Mouse (Mus musculus): ENCODE results near the gene Ppfia1. TPM values are rescaled to one million over a fixed set of nuclear protein-coding genes. Genes with fewer than 3 reads are reported as not detected.

The Ppfia1 gene
- polyA plus RNA-seq, 1 experiment from 2014 or later: 45.5 TPM

DNA sequence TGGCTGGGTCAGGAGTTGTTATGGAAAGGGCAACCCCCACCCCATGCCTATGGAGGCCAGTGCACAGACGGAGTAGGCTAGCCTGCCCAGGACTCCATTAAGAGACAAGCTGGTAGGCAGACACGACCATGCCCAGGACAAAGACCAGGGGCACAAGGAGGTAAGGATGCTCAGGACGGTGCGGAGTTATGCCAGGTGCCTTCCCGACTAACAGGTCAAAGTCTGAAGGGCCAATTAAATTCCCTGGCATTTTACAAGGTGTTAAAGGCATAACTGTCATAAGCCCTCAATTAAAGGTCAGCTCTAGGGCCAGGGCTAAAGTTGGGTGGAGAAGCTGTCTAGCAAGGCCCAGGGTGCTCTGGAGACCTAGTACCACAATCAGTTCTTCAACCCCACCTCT, 84.8 kb downstream of the Ppfia1 start:
- peaks cover 40% of the 10 kb centered on the region for H3K36me3 ChIP-seq
- 80% methylated on average over 5 of the region's 5 CpGs for WGBS
- peak overlapping the region; percentile 83 for H3K4me3 ChIP-seq
- H3K27me3 ChIP-seq (ENCODE audit: low read depth, poor library complexity, severe bottlenecking): no peaks in the 10 kb centered on the region
- H3K4me1 ChIP-seq: peaks cover 25% of the 10 kb centered on the region
- no peaks in the 10 kb centered on the region for H3K9me3 ChIP-seq (replicated peaks)
- peak overlapping the region; percentile 89; the same call in 1 of the 2 replicates for H3K27ac ChIP-seq
- no peak for DNase-seq (ENCODE audit: low spot score)

GRCm38 (mm10) chr7:144462577-144462976, 91.0 kb downstream of the Ppfia1 start:
- Histone ChIP-seq H3K9me3 (replicated peaks) (no peaks in the 10 kb centered on the region), H3K27me3 (ENCODE audit: low read depth, poor library complexity, severe bottlenecking) (no peaks in the 10 kb centered on the region), H3K36me3 (peaks cover 92% of the 10 kb centered on the region), H3K4me1 (peaks cover 5% of the 10 kb centered on the region; the same call in 1 of the 2 replicates), H3K4me3 (no peak overlapping the region), H3K27ac (no peak overlapping the region)
- no peak for DNase-seq (ENCODE audit: low spot score)
- 90% methylated on average over 7 of the region's 7 CpGs for WGBS

DNA sequence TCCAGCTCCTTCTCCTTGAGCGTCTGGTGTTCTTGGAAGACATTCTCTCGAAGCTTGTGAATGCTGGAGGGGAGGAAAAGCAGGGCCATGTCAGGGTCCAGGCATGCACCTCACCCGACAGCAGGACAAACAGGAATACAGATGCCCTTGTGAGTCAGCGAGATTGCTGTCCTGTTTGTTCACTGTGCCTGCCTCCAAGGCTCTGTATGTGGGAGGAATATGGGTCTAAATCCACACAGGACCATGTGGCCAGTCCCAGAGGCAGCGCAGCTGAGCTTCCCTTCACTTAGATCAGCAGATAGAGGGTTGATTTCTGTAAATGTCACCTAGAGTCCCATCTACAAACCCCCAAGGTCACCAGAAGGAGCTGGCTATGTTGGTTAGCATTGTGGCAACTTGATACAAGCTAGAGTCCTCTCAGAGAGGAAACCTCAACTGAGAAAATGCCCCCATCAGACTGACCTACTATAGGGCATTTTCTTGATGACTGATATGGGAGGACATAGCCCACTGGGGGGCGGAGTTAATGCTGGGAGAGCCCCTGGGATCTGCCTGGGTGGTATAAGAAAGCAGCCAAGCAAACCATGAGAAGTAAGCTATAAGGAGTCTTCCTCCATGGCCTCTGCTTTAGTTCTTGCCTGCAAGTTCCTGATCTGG, 92.2 kb downstream of the Ppfia1 start:
- Histone ChIP-seq H3K4me3 (no peak overlapping the region), H3K27ac (no peak overlapping the region), H3K4me1 (peaks cover 17% of the 10 kb centered on the region), H3K9me3 (replicated peaks) (no peaks in the 10 kb centered on the region), H3K36me3 (peaks cover 99% of the 10 kb centered on the region), H3K27me3 (ENCODE audit: low read depth, poor library complexity, severe bottlenecking) (no peaks in the 10 kb centered on the region)
- DNase-seq (ENCODE audit: low spot score): no peak
- 95% methylated on average over 6 of the region's 6 CpGs for WGBS

DNA sequence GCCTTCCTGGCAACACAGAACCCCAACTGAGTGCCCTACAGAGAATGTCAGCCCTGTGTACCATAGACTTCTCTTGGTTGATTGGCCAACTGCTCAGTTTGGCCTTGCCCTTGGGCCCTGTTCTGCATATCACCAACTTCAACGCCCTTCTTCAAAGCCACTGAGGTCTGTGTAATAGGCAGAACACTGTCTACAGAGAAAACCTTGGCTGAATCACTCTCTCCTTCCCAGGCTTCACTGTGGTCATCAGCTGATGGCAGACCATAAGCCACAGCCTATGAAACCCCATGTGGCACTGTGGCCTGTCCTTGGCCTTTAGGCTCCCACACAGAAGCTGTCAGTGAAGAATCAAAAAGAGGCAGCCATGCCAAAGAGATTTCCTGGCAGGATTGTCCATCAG, 94.6 kb downstream of the Ppfia1 start:
- H3K36me3 ChIP-seq: peaks cover 99% of the 10 kb centered on the region
- H3K9me3 ChIP-seq (replicated peaks): no peaks in the 10 kb centered on the region
- H3K4me1 ChIP-seq: peaks cover 21% of the 10 kb centered on the region
- no peak for DNase-seq (ENCODE audit: low spot score)
- no peaks in the 10 kb centered on the region for H3K27me3 ChIP-seq (ENCODE audit: low read depth, poor library complexity, severe bottlenecking)
- no peak overlapping the region for H3K4me3 ChIP-seq
- 87% methylated on average over 1 of the region's 1 CpGs for WGBS
- H3K27ac ChIP-seq: no peak overlapping the region

- Histone ChIP-seq H3K9me3 (replicated peaks) (no peaks in the 10 kb centered on the region), H3K36me3 (peaks cover 99% of the 10 kb centered on the region), H3K4me1 (no peaks in the 10 kb centered on the region), H3K4me3 (no peak overlapping the region), H3K27ac (no peak overlapping the region), H3K27me3 (ENCODE audit: low read depth, poor library complexity, severe bottlenecking) (no peaks in the 10 kb centered on the region)
- 95% methylated on average over 9 of the region's 9 CpGs for WGBS
- DNase-seq (ENCODE audit: low spot score): no peak
These were observed 102.9 kb downstream of the Ppfia1 start for GRCm38 (mm10) chr7:144450661-144451060.

DNA sequence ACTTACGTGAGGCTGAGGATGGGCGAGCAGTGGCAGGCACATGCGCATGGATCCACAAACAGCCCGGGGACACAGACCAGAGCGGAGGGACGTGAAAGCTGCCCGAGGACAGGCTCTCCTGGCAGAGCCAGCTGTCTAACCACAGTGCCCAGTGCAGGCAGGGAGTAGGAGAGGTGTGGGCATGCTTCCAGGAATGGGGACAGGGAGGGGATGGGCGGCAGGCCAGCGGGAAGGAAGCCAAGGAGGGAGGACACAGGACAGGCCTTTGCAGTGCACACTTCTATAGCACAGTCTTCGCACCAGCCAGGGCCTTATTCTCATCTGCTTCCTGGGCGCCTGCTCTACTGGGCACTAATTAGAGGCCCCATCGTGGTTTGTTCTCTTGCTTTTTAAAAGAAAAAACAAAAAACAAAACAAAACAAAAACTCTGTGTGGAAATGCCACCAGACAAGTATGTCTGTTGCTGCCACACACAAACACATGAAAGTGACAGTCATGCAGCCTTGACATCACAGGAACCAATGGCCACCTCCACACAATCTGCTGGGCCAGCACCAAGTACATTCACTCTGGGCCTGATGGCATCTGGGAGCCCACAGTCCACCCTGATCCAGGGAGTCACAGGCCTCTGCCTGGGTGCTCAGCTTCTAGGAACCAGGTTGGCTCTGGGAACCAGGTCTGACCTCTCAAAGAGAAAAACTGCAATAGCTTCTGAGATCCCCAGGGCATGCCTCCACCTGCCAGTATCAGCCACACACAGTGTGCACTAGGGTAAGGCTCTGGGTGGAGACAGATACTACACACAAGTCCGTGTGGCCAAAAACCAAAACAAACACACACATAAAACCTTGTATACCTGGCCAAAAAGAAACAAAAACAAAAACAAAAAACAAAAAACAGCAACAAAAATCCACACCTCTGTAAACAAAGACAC, 103.6 kb downstream of the Ppfia1 start:
- WGBS: 93% methylated on average over 13 of the region's 13 CpGs
- Histone ChIP-seq H3K4me3 (no peak overlapping the region), H3K9me3 (replicated peaks) (no peaks in the 10 kb centered on the region), H3K27ac (no peak overlapping the region), H3K36me3 (peaks cover 99% of the 10 kb centered on the region), H3K27me3 (ENCODE audit: low read depth, poor library complexity, severe bottlenecking) (no peaks in the 10 kb centered on the region), H3K4me1 (no peaks in the 10 kb centered on the region)
- no peak for DNase-seq (ENCODE audit: low spot score)

DNA sequence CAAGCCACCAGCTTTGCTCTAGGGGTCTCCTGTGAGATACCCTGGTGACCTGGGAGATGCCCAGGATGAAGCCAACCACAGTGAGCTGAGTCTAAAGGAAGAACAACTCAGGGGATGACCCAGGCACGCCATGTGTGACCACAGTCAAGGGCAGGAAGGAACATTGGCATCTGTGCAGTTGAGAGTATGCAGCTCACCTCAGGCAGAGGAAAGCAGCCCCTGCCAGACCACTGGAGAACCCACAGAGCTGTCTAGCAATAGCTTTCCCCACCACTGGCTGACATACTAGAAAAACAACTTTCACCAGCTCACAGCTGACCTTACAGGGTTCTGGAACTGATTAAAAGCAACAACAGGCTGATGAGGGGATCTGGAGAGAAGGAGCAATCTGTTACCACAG, 105.3 kb downstream of the Ppfia1 start:
- DNase-seq (ENCODE audit: low spot score): no peak

DNA sequence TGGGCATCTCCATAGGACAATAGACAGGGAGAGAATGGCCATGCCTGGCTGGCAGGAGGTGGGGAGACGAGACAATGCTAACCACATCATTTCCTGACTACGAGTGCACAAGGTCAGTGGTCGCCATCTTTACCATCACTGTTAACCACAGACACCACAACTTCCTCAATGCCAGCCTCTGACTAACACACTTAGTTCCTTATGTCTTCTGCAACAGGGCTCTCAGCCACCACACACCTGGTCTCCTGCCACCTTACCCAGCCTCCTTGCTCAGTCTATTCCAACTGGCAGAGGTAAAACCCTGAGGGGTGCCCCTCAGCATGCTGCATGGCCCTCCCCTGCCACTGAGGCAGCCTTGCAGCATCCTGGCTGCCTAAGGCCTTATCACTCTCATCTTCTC, 106.4 kb downstream of the Ppfia1 start:
- Histone ChIP-seq H3K4me1 (no peaks in the 10 kb centered on the region), H3K9me3 (replicated peaks) (no peaks in the 10 kb centered on the region), H3K27ac (no peak overlapping the region), H3K27me3 (ENCODE audit: low read depth, poor library complexity, severe bottlenecking) (no peaks in the 10 kb centered on the region), H3K4me3 (no peak overlapping the region), H3K36me3 (peaks cover 99% of the 10 kb centered on the region)
- DNase-seq (ENCODE audit: low spot score): no peak
- WGBS: 87% methylated on average over 3 of the region's 3 CpGs

More for the DNA sequence above, 105.3 kb downstream of the Ppfia1 start:
- peaks cover 99% of the 10 kb centered on the region for H3K36me3 ChIP-seq
- no peak overlapping the region for H3K4me3 ChIP-seq
- no peak overlapping the region for H3K27ac ChIP-seq
- no peaks in the 10 kb centered on the region for H3K9me3 ChIP-seq (replicated peaks)
- H3K27me3 ChIP-seq (ENCODE audit: low read depth, poor library complexity, severe bottlenecking): no peaks in the 10 kb centered on the region
- H3K4me1 ChIP-seq: no peaks in the 10 kb centered on the region
- 85% methylated on average over 1 of the region's 1 CpGs for WGBS

- no peaks in the 10 kb centered on the region for H3K9me3 ChIP-seq (replicated peaks)
- no peak for DNase-seq (ENCODE audit: low spot score)
- 92% methylated on average over 7 of the region's 7 CpGs for WGBS
- no peak overlapping the region for H3K27ac ChIP-seq
- no peak overlapping the region for H3K4me3 ChIP-seq
- H3K36me3 ChIP-seq: peaks cover 99% of the 10 kb centered on the region
- H3K27me3 ChIP-seq (ENCODE audit: low read depth, poor library complexity, severe bottlenecking): no peaks in the 10 kb centered on the region
- no peaks in the 10 kb centered on the region for H3K4me1 ChIP-seq
These were observed 108.7 kb downstream of the Ppfia1 start for GRCm38 (mm10) chr7:144444788-144445187.

DNA sequence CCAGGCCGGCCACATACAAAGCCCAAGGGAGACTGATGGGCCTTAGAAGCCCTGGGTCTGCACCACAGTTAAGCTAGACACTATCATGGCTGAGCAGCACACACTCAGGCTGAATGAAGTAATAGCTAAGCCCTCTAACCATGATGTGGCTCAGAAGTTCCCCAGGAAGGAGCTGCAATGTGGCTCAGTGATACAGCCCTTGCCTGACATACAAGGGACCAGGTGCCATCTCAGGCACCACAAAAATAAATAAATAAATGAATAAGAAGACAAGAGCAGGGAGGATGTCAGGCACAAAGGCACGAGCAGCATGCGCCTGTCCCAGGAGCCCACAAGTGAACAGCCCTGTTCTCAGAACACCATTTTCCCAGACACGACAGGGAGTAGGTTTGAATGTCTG, 111.6 kb downstream of the Ppfia1 start:
- no peaks in the 10 kb centered on the region for H3K27me3 ChIP-seq (ENCODE audit: low read depth, poor library complexity, severe bottlenecking)
- DNase-seq (ENCODE audit: low spot score): no peak
- no peak overlapping the region for H3K27ac ChIP-seq
- WGBS: 91% methylated on average over 4 of the region's 4 CpGs
- no peaks in the 10 kb centered on the region for H3K4me1 ChIP-seq
- peaks cover 99% of the 10 kb centered on the region for H3K36me3 ChIP-seq
- no peaks in the 10 kb centered on the region for H3K9me3 ChIP-seq (replicated peaks)
- no peak overlapping the region for H3K4me3 ChIP-seq

DNA sequence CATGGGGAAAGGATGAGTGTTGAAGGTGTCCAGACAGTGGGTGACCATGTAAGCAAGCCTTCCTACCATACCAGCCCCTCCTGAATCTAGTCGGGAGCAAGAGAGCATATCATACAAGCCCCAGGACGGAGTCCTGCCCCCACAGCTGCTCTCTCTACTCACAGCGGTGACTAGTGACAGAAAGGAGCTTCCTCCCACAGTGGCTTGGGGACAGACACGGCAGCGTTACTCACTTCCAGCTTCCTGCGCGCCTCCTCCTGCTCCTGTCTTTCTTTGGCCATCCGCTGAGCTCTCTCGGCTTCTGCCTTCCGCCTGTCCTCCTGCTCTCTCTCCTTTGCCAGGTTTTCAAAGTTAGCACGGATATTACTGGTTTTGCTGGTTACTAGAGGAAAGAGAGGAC, 112.1 kb downstream of the Ppfia1 start:
- DNase-seq (ENCODE audit: low spot score): no peak
- no peak overlapping the region for H3K4me3 ChIP-seq
- H3K27me3 ChIP-seq (ENCODE audit: low read depth, poor library complexity, severe bottlenecking): no peaks in the 10 kb centered on the region
- no peaks in the 10 kb centered on the region for H3K4me1 ChIP-seq
- H3K36me3 ChIP-seq: peaks cover 99% of the 10 kb centered on the region
- H3K27ac ChIP-seq: no peak overlapping the region
- 93% methylated on average over 11 of the region's 11 CpGs for WGBS
- no peaks in the 10 kb centered on the region for H3K9me3 ChIP-seq (replicated peaks)

- 96% methylated on average over 7 of the region's 7 CpGs for WGBS
- Histone ChIP-seq H3K9me3 (replicated peaks) (no peaks in the 10 kb centered on the region), H3K36me3 (peaks cover 85% of the 10 kb centered on the region), H3K27ac (no peak overlapping the region), H3K4me1 (no peaks in the 10 kb centered on the region), H3K27me3 (ENCODE audit: low read depth, poor library complexity, severe bottlenecking) (no peaks in the 10 kb centered on the region), H3K4me3 (no peak overlapping the region)
- DNase-seq (ENCODE audit: low spot score): no peak
These were observed 114.7 kb downstream of the Ppfia1 start for GRCm38 (mm10) chr7:144438811-144439210.

- peaks cover 26% of the 10 kb centered on the region for H3K36me3 ChIP-seq
- no peak for DNase-seq (ENCODE audit: low spot score)
- 82% methylated on average over 2 of the region's 2 CpGs for WGBS
- H3K27me3 ChIP-seq (ENCODE audit: low read depth, poor library complexity, severe bottlenecking): no peaks in the 10 kb centered on the region
- no peak overlapping the region for H3K27ac ChIP-seq
- no peaks in the 10 kb centered on the region for H3K9me3 ChIP-seq (replicated peaks)
- H3K4me1 ChIP-seq: no peaks in the 10 kb centered on the region
- H3K4me3 ChIP-seq: no peak overlapping the region
These were observed 120.6 kb downstream of the Ppfia1 start for GRCm38 (mm10) chr7:144432920-144433319.
